Mouse (Mus musculus) CH12.LX (cell line): ENCODE results near the gene Extl2. TPM values are rescaled to one million over a fixed set of nuclear protein-coding genes. Genes with fewer than 3 reads are reported as not detected.

Source experiments
- DNase-seq: peaks from one replicate; pipeline ENCODE4 v3.0.0-alpha.2; 2013; ENCODE audit errors: extremely low read depth
- H3K27ac ChIP-seq: 2 replicates; pipeline ENCODE4 v1.5.1; 2012; ENCODE audit warnings: low read depth, mild to moderate bottlenecking, control low read depth, moderate library complexity; ENCODE audit not compliant: insufficient read depth
- H3K27me3 ChIP-seq: replicated peaks from 2 replicates; pipeline ENCODE3; 2012; ENCODE audit warnings: inconsistent platforms
- H3K36me3 ChIP-seq, 2 experiments: replicated peaks in 1 of 2; 2 replicates each; pipeline versions ENCODE3 to v1.6.1; 2012; ENCODE audit warnings: inconsistent platforms in 1 of 2, low read length in 1 of 2, mild to moderate bottlenecking in 1 of 2, mixed read lengths in 1 of 2, moderate library complexity in 1 of 2; ENCODE audit not compliant: control insufficient read depth in 1 of 2, insufficient read depth in 1 of 2
- H3K4me1 ChIP-seq, 2 experiments: 2 replicates each; pipeline ENCODE4 v1.6.1; 2012; ENCODE audit warnings: inconsistent platforms in 1 of 2, moderate library complexity in 1 of 2; ENCODE audit not compliant: insufficient read depth in 2 of 2, control insufficient read depth in 1 of 2
- H3K4me2 ChIP-seq: 2 replicates; pipeline ENCODE4 v1.6.1; 2012; ENCODE audit warnings: low read depth, mild to moderate bottlenecking, control low read depth; ENCODE audit not compliant: poor library complexity, insufficient read depth, severe bottlenecking
- H3K4me3 ChIP-seq, 3 experiments: fragments of 150-350 bp in 1 of 3; sonication (generic) in 1 of 3; replicated peaks in 1 of 3; 2 replicates each; pipeline versions ENCODE3 to v1.5.1; 2011 to 2012; ENCODE audit warnings: low read depth in 2 of 3, low read length in 2 of 3, mild to moderate bottlenecking in 2 of 3, moderate library complexity in 2 of 3, control low read depth in 1 of 3, improper control_type of control experiment in 1 of 3, inconsistent platforms in 1 of 3, mixed read lengths in 1 of 3; ENCODE audit not compliant: poor library complexity in 1 of 3
- H3K79me2 ChIP-seq: replicated peaks from 2 replicates; pipeline ENCODE4 v1.6.1; 2012; ENCODE audit warnings: mild to moderate bottlenecking, moderate library complexity; ENCODE audit not compliant: control insufficient read depth, poor library complexity, insufficient read depth, severe bottlenecking; ENCODE audit errors: extremely low read depth
- H3K9ac ChIP-seq: 2 replicates; pipeline ENCODE4 v1.6.1; 2012; ENCODE audit warnings: low read depth, mild to moderate bottlenecking, control low read depth, moderate library complexity; ENCODE audit not compliant: insufficient read depth
- H3K9me3 ChIP-seq: replicated peaks from 2 replicates; pipeline ENCODE3; 2012; ENCODE audit warnings: low read length, inconsistent platforms, mixed read lengths
- CHD2 ChIP-seq: IDR thresholded peaks from 2 replicates; pipeline ENCODE4 v1.6.1; 2011; ENCODE audit warnings: low read length, improper control_type of control experiment
- CTCF ChIP-seq, 2 experiments: IDR thresholded peaks in 1 of 2; conservative IDR thresholded peaks in 1 of 2; 2 replicates each; pipeline ENCODE4 v1.5.1; 2011 to 2012; ENCODE audit warnings: low read depth in 2 of 2, low read length in 2 of 2, improper control_type of control experiment in 1 of 2, inconsistent platforms in 1 of 2, mild to moderate bottlenecking in 1 of 2, moderate library complexity in 1 of 2
- ELF1 ChIP-seq: IDR thresholded peaks from 2 replicates; pipeline ENCODE4 v1.6.1; 2014; ENCODE audit warnings: low read depth, mild to moderate bottlenecking, inconsistent platforms, low read length, improper control_type of control experiment
- EP300 ChIP-seq: IDR thresholded peaks from 2 replicates; pipeline ENCODE4 v1.6.1; 2011; ENCODE audit warnings: low read length, improper control_type of control experiment
- ETS1 ChIP-seq: conservative IDR thresholded peaks from 2 replicates; pipeline ENCODE4 v1.6.1; 2012; ENCODE audit warnings: low read depth, mild to moderate bottlenecking, inconsistent platforms, low read length, improper control_type of control experiment, moderate library complexity
- GABPA ChIP-seq: IDR thresholded peaks from 2 replicates; pipeline ENCODE4 v1.6.1; 2012; ENCODE audit warnings: low read depth, low read length, improper control_type of control experiment, inconsistent platforms; ENCODE audit not compliant: insufficient replicate concordance
- IRF4 ChIP-seq: IDR thresholded peaks from 2 replicates; pipeline ENCODE4 v1.6.1; 2014; ENCODE audit warnings: low read depth, mild to moderate bottlenecking, inconsistent platforms, low read length, improper control_type of control experiment
- JUN ChIP-seq: IDR thresholded peaks from 2 replicates; pipeline ENCODE4 v1.6.1; 2011; ENCODE audit warnings: low read depth, mild to moderate bottlenecking, low read length, improper control_type of control experiment, moderate library complexity; ENCODE audit not compliant: insufficient read depth
- JUND ChIP-seq: conservative IDR thresholded peaks from 2 replicates; pipeline ENCODE4 v1.6.1; 2011; ENCODE audit warnings: low read depth, low read length, improper control_type of control experiment
- KAT2A ChIP-seq: IDR thresholded peaks from 2 replicates; pipeline ENCODE4 v1.6.1; 2012; ENCODE audit warnings: low read length, improper control_type of control experiment, inconsistent platforms; ENCODE audit not compliant: insufficient replicate concordance
- MAFK ChIP-seq: IDR thresholded peaks from 2 replicates; pipeline ENCODE4 v1.6.1; 2011; ENCODE audit warnings: low read length, improper control_type of control experiment; ENCODE audit not compliant: insufficient replicate concordance
- MAX ChIP-seq: IDR thresholded peaks from 2 replicates; pipeline ENCODE4 v1.6.1; 2011; ENCODE audit warnings: low read length, improper control_type of control experiment
- MAZ ChIP-seq: IDR thresholded peaks from 2 replicates; pipeline ENCODE4 v1.6.1; 2012; ENCODE audit warnings: low read depth, mild to moderate bottlenecking, inconsistent platforms, low read length, improper control_type of control experiment, moderate library complexity
- MEF2A ChIP-seq: IDR thresholded peaks from 2 replicates; pipeline ENCODE4 v1.6.1; 2014; ENCODE audit warnings: low read depth, mild to moderate bottlenecking, inconsistent platforms, low read length, improper control_type of control experiment, borderline replicate concordance
- MXI1 ChIP-seq: IDR thresholded peaks from 2 replicates; pipeline ENCODE4 v1.6.1; 2011; ENCODE audit warnings: mild to moderate bottlenecking, low read depth, low read length, improper control_type of control experiment
- MYC ChIP-seq: IDR thresholded peaks from 2 replicates; pipeline ENCODE4 v1.6.1; 2011; ENCODE audit warnings: low read depth, mild to moderate bottlenecking, improper control_type of control experiment, low read length
- NELFE ChIP-seq: IDR thresholded peaks from 2 replicates; pipeline ENCODE4 v1.6.1; 2011; ENCODE audit warnings: low read depth, low read length, improper control_type of control experiment
- NRF1 ChIP-seq: IDR thresholded peaks from 2 replicates; pipeline ENCODE4 v1.6.1; 2014; ENCODE audit warnings: low read depth, mild to moderate bottlenecking, inconsistent platforms, low read length, improper control_type of control experiment, moderate library complexity
- PAX5 ChIP-seq: IDR thresholded peaks from 2 replicates; pipeline ENCODE4 v1.6.1; 2012; ENCODE audit warnings: low read length, inconsistent platforms, mixed read lengths
- POLR2A ChIP-seq: IDR thresholded peaks from 2 replicates; pipeline ENCODE4 v1.6.1; 2011; ENCODE audit warnings: low read depth, mild to moderate bottlenecking, improper control_type of control experiment, low read length
- RAD21 ChIP-seq: IDR thresholded peaks from 2 replicates; pipeline ENCODE4 v1.6.1; 2011; ENCODE audit warnings: low read depth, mild to moderate bottlenecking, low read length, improper control_type of control experiment, moderate library complexity
- RCOR1 ChIP-seq: conservative IDR thresholded peaks from 2 replicates; pipeline ENCODE4 v1.6.1; 2012; ENCODE audit warnings: low read depth, mild to moderate bottlenecking, inconsistent platforms, low read length, improper control_type of control experiment
- SIN3A ChIP-seq: IDR thresholded peaks from 2 replicates; pipeline ENCODE4 v1.6.1; 2012; ENCODE audit warnings: low read length, improper control_type of control experiment, inconsistent platforms
- SMC3 ChIP-seq: IDR thresholded peaks from 2 replicates; pipeline ENCODE4 v1.6.1; 2011; ENCODE audit warnings: low read depth, low read length, improper control_type of control experiment
- TBP ChIP-seq: conservative IDR thresholded peaks from 2 replicates; pipeline ENCODE4 v1.6.1; 2011; ENCODE audit warnings: low read depth, low read length, improper control_type of control experiment
- TCF12 ChIP-seq: IDR thresholded peaks from 2 replicates; pipeline ENCODE4 v1.6.1; 2014; ENCODE audit warnings: low read depth, mild to moderate bottlenecking, inconsistent platforms, low read length, improper control_type of control experiment
- USF1 ChIP-seq: IDR thresholded peaks from 2 replicates; pipeline ENCODE4 v1.6.1; 2014; ENCODE audit warnings: low read depth, mild to moderate bottlenecking, inconsistent platforms, low read length, improper control_type of control experiment
- USF2 ChIP-seq: conservative IDR thresholded peaks from 2 replicates; pipeline ENCODE4 v1.6.1; 2011; ENCODE audit warnings: low read depth, low read length, improper control_type of control experiment
- ZC3H11A ChIP-seq: IDR thresholded peaks from 2 replicates; pipeline ENCODE4 v1.6.1; 2012; ENCODE audit warnings: low read depth, mild to moderate bottlenecking, inconsistent platforms, low read length, improper control_type of control experiment
- ZKSCAN1 ChIP-seq: IDR thresholded peaks from 2 replicates; pipeline ENCODE4 v1.6.1; 2012; ENCODE audit warnings: low read depth, inconsistent platforms, low read length, improper control_type of control experiment, borderline replicate concordance
- ZMIZ1 ChIP-seq: IDR thresholded peaks from 2 replicates; pipeline ENCODE4 v1.6.1; 2012; ENCODE audit warnings: low read depth, mild to moderate bottlenecking, inconsistent platforms, low read length, improper control_type of control experiment
- ZNF384 ChIP-seq: IDR thresholded peaks from 2 replicates; pipeline ENCODE4 v1.6.1; 2012; ENCODE audit warnings: low read depth, low read length, improper control_type of control experiment, inconsistent platforms
- dilution Hi-C: fragments of 300-500 bp; cut with MboI; formaldehyde crosslinking; loops from 2 replicates; pipeline ENCODE4 v1.14.3; 2020; ENCODE audit warnings: low sequenced_read_pairs; ENCODE audit not compliant: extremely low pct_unique_long_range_greater_than_20kb, extremely low pct_ligation_motif_present
- in situ Hi-C: fragments of 300-500 bp; cut with MboI; formaldehyde crosslinking; loops from 3 replicates; pipeline ENCODE4 v1.14.3; 2019; ENCODE audit warnings: low sequenced_read_pairs, low pct_ligation_motif_present, low pct_unique_long_range_greater_than_20kb, mixed read lengths
- polyA plus RNA-seq: library from polyadenylated mRNA; unstranded; fragments of >175 nt; gene quantifications from 2 replicates; pipeline ENCODE4 v1.2.1, GENCODE M21; 2012; ENCODE audit warnings: low read depth; ENCODE audit not compliant: insufficient read length
- total RNA-seq, 2 experiments: library from RNA; depleted of rRNA; stranded (reverse); fragments of 300-350 nt in 1 of 2; fragments of >200 nt in 1 of 2; gene quantifications; 2 replicates each; pipeline ENCODE4 v1.2.3; 2012 to 2014

The Extl2 gene
- total and polyA plus RNA-seq, 3 experiments: 8.1 to 12.0 (median 11.2) TPM

DNA sequence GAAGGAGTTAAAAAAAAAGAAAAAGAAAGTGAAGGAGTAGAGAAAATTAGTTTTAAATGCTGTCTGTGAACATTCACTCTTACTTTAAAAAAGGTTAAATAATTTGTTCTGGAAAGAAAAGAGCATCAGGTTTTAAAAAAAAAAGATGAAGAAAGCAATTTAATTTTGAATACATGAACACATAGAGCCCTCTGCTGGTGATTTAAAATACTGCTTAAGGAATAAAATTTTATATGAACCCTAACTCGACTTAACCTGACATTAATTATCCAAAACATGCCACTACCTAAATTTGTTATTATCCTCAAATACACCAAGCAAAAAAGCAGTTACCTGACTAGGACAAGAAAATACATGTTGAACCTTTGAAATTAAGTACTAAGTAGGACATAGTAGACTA is 28.3 kb upstream of the Extl2 start:
- Histone ChIP-seq H3K4me1 (no peaks in the 10 kb centered on the region), H3K79me2 (no peaks in the 10 kb centered on the region), H3K4me3 (no peak overlapping the region), H3K27ac (no peak overlapping the region), H3K4me2 (no peak overlapping the region), H3K36me3 (peaks cover 46 to 82% of the 10 kb centered on the region in 2 experiments), H3K27me3 (no peaks in the 10 kb centered on the region), H3K9me3 (no peaks in the 10 kb centered on the region), H3K9ac (no peak overlapping the region)
- peak; percentile 32 for DNase-seq
- dilution Hi-C loops: no loop called here
- TF ChIP-seq EP300: no peak
- TF ChIP-seq NELFE: no peak
- TF ChIP-seq CTCF (conservative IDR thresholded peaks at IDR 0.05 in 1 of 2, IDR thresholded peaks at IDR 0.05 in 1 of 2; ENCODE audit: low read depth in 2 of 2, low read length in 2 of 2): peak in 1 of 2 experiments; percentile 68; a peak in 2 of 4 replicates
- peak; percentile 57 for TF ChIP-seq SMC3
- no peak for TF ChIP-seq USF2
- peak; percentile 16; the same call in 1 of the 2 replicates for TF ChIP-seq ZC3H11A
- TF ChIP-seq ZNF384: peak; percentile 94
- no peak for TF ChIP-seq PAX5
- no peak for TF ChIP-seq MAX
- no peak for TF ChIP-seq MYC
- no peak for TF ChIP-seq CHD2
- no peak for TF ChIP-seq KAT2A
- no peak for TF ChIP-seq ELF1
- TF ChIP-seq JUND: no peak
- TF ChIP-seq TCF12: no peak
- TF ChIP-seq RCOR1: no peak
- TF ChIP-seq SIN3A: no peak
- no peak for TF ChIP-seq JUN
- no peak for TF ChIP-seq MEF2A
- no peak for TF ChIP-seq TBP
- TF ChIP-seq IRF4: no peak
- TF ChIP-seq MXI1: no peak
- TF ChIP-seq POLR2A: no peak
- peak; percentile 81 for TF ChIP-seq RAD21
- TF ChIP-seq USF1: no peak
- no peak for TF ChIP-seq ZMIZ1
- no peak for TF ChIP-seq ETS1
- TF ChIP-seq MAFK: no peak
- no peak for TF ChIP-seq NRF1
- TF ChIP-seq ZKSCAN1: no peak
- no peak for TF ChIP-seq GABPA
- no peak for TF ChIP-seq MAZ
- in situ Hi-C loops: no loop called here
